Mouse (Mus musculus) CH12.LX (cell line): ENCODE measurements around the gene Rad23b. TPM values are rescaled to one million over a fixed set of nuclear protein-coding genes. Genes with fewer than 3 reads are reported as not detected.

ENCODE experiments used
- DNase-seq: peaks from one replicate; pipeline ENCODE4 v3.0.0-alpha.2; 2013; ENCODE audit errors: extremely low read depth
- H3K27ac ChIP-seq: 2 replicates; pipeline ENCODE4 v1.5.1; 2012; ENCODE audit warnings: low read depth, mild to moderate bottlenecking, control low read depth, moderate library complexity; ENCODE audit not compliant: insufficient read depth
- H3K27me3 ChIP-seq: replicated peaks from 2 replicates; pipeline ENCODE3; 2012; ENCODE audit warnings: inconsistent platforms
- H3K36me3 ChIP-seq, 2 experiments: replicated peaks in 1 of 2; 2 replicates each; pipeline versions ENCODE3 to v1.6.1; 2012; ENCODE audit warnings: inconsistent platforms in 1 of 2, low read length in 1 of 2, mild to moderate bottlenecking in 1 of 2, mixed read lengths in 1 of 2, moderate library complexity in 1 of 2; ENCODE audit not compliant: control insufficient read depth in 1 of 2, insufficient read depth in 1 of 2
- H3K4me1 ChIP-seq, 2 experiments: 2 replicates each; pipeline ENCODE4 v1.6.1; 2012; ENCODE audit warnings: inconsistent platforms in 1 of 2, moderate library complexity in 1 of 2; ENCODE audit not compliant: insufficient read depth in 2 of 2, control insufficient read depth in 1 of 2
- H3K4me2 ChIP-seq: 2 replicates; pipeline ENCODE4 v1.6.1; 2012; ENCODE audit warnings: low read depth, mild to moderate bottlenecking, control low read depth; ENCODE audit not compliant: poor library complexity, insufficient read depth, severe bottlenecking
- H3K4me3 ChIP-seq, 3 experiments: fragments of 150-350 bp in 1 of 3; sonication (generic) in 1 of 3; replicated peaks in 1 of 3; 2 replicates each; pipeline versions ENCODE3 to v1.5.1; 2011 to 2012; ENCODE audit warnings: low read depth in 2 of 3, low read length in 2 of 3, mild to moderate bottlenecking in 2 of 3, moderate library complexity in 2 of 3, control low read depth in 1 of 3, improper control_type of control experiment in 1 of 3, inconsistent platforms in 1 of 3, mixed read lengths in 1 of 3; ENCODE audit not compliant: poor library complexity in 1 of 3
- H3K79me2 ChIP-seq: replicated peaks from 2 replicates; pipeline ENCODE4 v1.6.1; 2012; ENCODE audit warnings: mild to moderate bottlenecking, moderate library complexity; ENCODE audit not compliant: control insufficient read depth, poor library complexity, insufficient read depth, severe bottlenecking; ENCODE audit errors: extremely low read depth
- H3K9ac ChIP-seq: 2 replicates; pipeline ENCODE4 v1.6.1; 2012; ENCODE audit warnings: low read depth, mild to moderate bottlenecking, control low read depth, moderate library complexity; ENCODE audit not compliant: insufficient read depth
- H3K9me3 ChIP-seq: replicated peaks from 2 replicates; pipeline ENCODE3; 2012; ENCODE audit warnings: low read length, inconsistent platforms, mixed read lengths
- BHLHE40 ChIP-seq: IDR thresholded peaks from 2 replicates; pipeline ENCODE4 v1.6.1; 2011; ENCODE audit warnings: mild to moderate bottlenecking, low read depth, low read length, improper control_type of control experiment
- CHD1 ChIP-seq: IDR thresholded peaks from 2 replicates; pipeline ENCODE4 v1.6.1; 2012; ENCODE audit warnings: low read depth, low read length, improper control_type of control experiment, inconsistent platforms
- CHD2 ChIP-seq: IDR thresholded peaks from 2 replicates; pipeline ENCODE4 v1.6.1; 2011; ENCODE audit warnings: low read length, improper control_type of control experiment
- CTCF ChIP-seq, 2 experiments: IDR thresholded peaks in 1 of 2; conservative IDR thresholded peaks in 1 of 2; 2 replicates each; pipeline ENCODE4 v1.5.1; 2011 to 2012; ENCODE audit warnings: low read depth in 2 of 2, low read length in 2 of 2, improper control_type of control experiment in 1 of 2, inconsistent platforms in 1 of 2, mild to moderate bottlenecking in 1 of 2, moderate library complexity in 1 of 2
- E2F4 ChIP-seq: IDR thresholded peaks from 2 replicates; pipeline ENCODE4 v1.6.1; 2011; ENCODE audit warnings: low read depth, low read length, improper control_type of control experiment; ENCODE audit not compliant: insufficient replicate concordance
- ELF1 ChIP-seq: IDR thresholded peaks from 2 replicates; pipeline ENCODE4 v1.6.1; 2014; ENCODE audit warnings: low read depth, mild to moderate bottlenecking, inconsistent platforms, low read length, improper control_type of control experiment
- EP300 ChIP-seq: IDR thresholded peaks from 2 replicates; pipeline ENCODE4 v1.6.1; 2011; ENCODE audit warnings: low read length, improper control_type of control experiment
- ETS1 ChIP-seq: conservative IDR thresholded peaks from 2 replicates; pipeline ENCODE4 v1.6.1; 2012; ENCODE audit warnings: low read depth, mild to moderate bottlenecking, inconsistent platforms, low read length, improper control_type of control experiment, moderate library complexity
- GABPA ChIP-seq: IDR thresholded peaks from 2 replicates; pipeline ENCODE4 v1.6.1; 2012; ENCODE audit warnings: low read depth, low read length, improper control_type of control experiment, inconsistent platforms; ENCODE audit not compliant: insufficient replicate concordance
- HCFC1 ChIP-seq: IDR thresholded peaks from 2 replicates; pipeline ENCODE4 v1.6.1; 2012; ENCODE audit warnings: low read depth, mild to moderate bottlenecking, inconsistent platforms, low read length, improper control_type of control experiment
- IRF4 ChIP-seq: IDR thresholded peaks from 2 replicates; pipeline ENCODE4 v1.6.1; 2014; ENCODE audit warnings: low read depth, mild to moderate bottlenecking, inconsistent platforms, low read length, improper control_type of control experiment
- JUN ChIP-seq: IDR thresholded peaks from 2 replicates; pipeline ENCODE4 v1.6.1; 2011; ENCODE audit warnings: low read depth, mild to moderate bottlenecking, low read length, improper control_type of control experiment, moderate library complexity; ENCODE audit not compliant: insufficient read depth
- JUND ChIP-seq: conservative IDR thresholded peaks from 2 replicates; pipeline ENCODE4 v1.6.1; 2011; ENCODE audit warnings: low read depth, low read length, improper control_type of control experiment
- KAT2A ChIP-seq: IDR thresholded peaks from 2 replicates; pipeline ENCODE4 v1.6.1; 2012; ENCODE audit warnings: low read length, improper control_type of control experiment, inconsistent platforms; ENCODE audit not compliant: insufficient replicate concordance
- MAFK ChIP-seq: IDR thresholded peaks from 2 replicates; pipeline ENCODE4 v1.6.1; 2011; ENCODE audit warnings: low read length, improper control_type of control experiment; ENCODE audit not compliant: insufficient replicate concordance
- MAX ChIP-seq: IDR thresholded peaks from 2 replicates; pipeline ENCODE4 v1.6.1; 2011; ENCODE audit warnings: low read length, improper control_type of control experiment
- MAZ ChIP-seq: IDR thresholded peaks from 2 replicates; pipeline ENCODE4 v1.6.1; 2012; ENCODE audit warnings: low read depth, mild to moderate bottlenecking, inconsistent platforms, low read length, improper control_type of control experiment, moderate library complexity
- MEF2A ChIP-seq: IDR thresholded peaks from 2 replicates; pipeline ENCODE4 v1.6.1; 2014; ENCODE audit warnings: low read depth, mild to moderate bottlenecking, inconsistent platforms, low read length, improper control_type of control experiment, borderline replicate concordance
- MXI1 ChIP-seq: IDR thresholded peaks from 2 replicates; pipeline ENCODE4 v1.6.1; 2011; ENCODE audit warnings: mild to moderate bottlenecking, low read depth, low read length, improper control_type of control experiment
- MYC ChIP-seq: IDR thresholded peaks from 2 replicates; pipeline ENCODE4 v1.6.1; 2011; ENCODE audit warnings: low read depth, mild to moderate bottlenecking, improper control_type of control experiment, low read length
- NELFE ChIP-seq: IDR thresholded peaks from 2 replicates; pipeline ENCODE4 v1.6.1; 2011; ENCODE audit warnings: low read depth, low read length, improper control_type of control experiment
- NRF1 ChIP-seq: IDR thresholded peaks from 2 replicates; pipeline ENCODE4 v1.6.1; 2014; ENCODE audit warnings: low read depth, mild to moderate bottlenecking, inconsistent platforms, low read length, improper control_type of control experiment, moderate library complexity
- PAX5 ChIP-seq: IDR thresholded peaks from 2 replicates; pipeline ENCODE4 v1.6.1; 2012; ENCODE audit warnings: low read length, inconsistent platforms, mixed read lengths
- POLR2A ChIP-seq: IDR thresholded peaks from 2 replicates; pipeline ENCODE4 v1.6.1; 2011; ENCODE audit warnings: low read depth, mild to moderate bottlenecking, improper control_type of control experiment, low read length
- POLR2AphosphoS2 ChIP-seq: IDR thresholded peaks from 2 replicates; pipeline ENCODE4 v1.6.1; 2011; ENCODE audit warnings: low read depth, low read length, improper control_type of control experiment
- RAD21 ChIP-seq: IDR thresholded peaks from 2 replicates; pipeline ENCODE4 v1.6.1; 2011; ENCODE audit warnings: low read depth, mild to moderate bottlenecking, low read length, improper control_type of control experiment, moderate library complexity
- RCOR1 ChIP-seq: conservative IDR thresholded peaks from 2 replicates; pipeline ENCODE4 v1.6.1; 2012; ENCODE audit warnings: low read depth, mild to moderate bottlenecking, inconsistent platforms, low read length, improper control_type of control experiment
- SIN3A ChIP-seq: IDR thresholded peaks from 2 replicates; pipeline ENCODE4 v1.6.1; 2012; ENCODE audit warnings: low read length, improper control_type of control experiment, inconsistent platforms
- SMC3 ChIP-seq: IDR thresholded peaks from 2 replicates; pipeline ENCODE4 v1.6.1; 2011; ENCODE audit warnings: low read depth, low read length, improper control_type of control experiment
- TBP ChIP-seq: conservative IDR thresholded peaks from 2 replicates; pipeline ENCODE4 v1.6.1; 2011; ENCODE audit warnings: low read depth, low read length, improper control_type of control experiment
- TCF12 ChIP-seq: IDR thresholded peaks from 2 replicates; pipeline ENCODE4 v1.6.1; 2014; ENCODE audit warnings: low read depth, mild to moderate bottlenecking, inconsistent platforms, low read length, improper control_type of control experiment
- UBTF ChIP-seq: IDR thresholded peaks from 2 replicates; pipeline ENCODE4 v1.6.1; 2012; ENCODE audit warnings: low read depth, mild to moderate bottlenecking, inconsistent platforms, low read length, improper control_type of control experiment, moderate library complexity
- USF1 ChIP-seq: IDR thresholded peaks from 2 replicates; pipeline ENCODE4 v1.6.1; 2014; ENCODE audit warnings: low read depth, mild to moderate bottlenecking, inconsistent platforms, low read length, improper control_type of control experiment
- USF2 ChIP-seq: conservative IDR thresholded peaks from 2 replicates; pipeline ENCODE4 v1.6.1; 2011; ENCODE audit warnings: low read depth, low read length, improper control_type of control experiment
- ZC3H11A ChIP-seq: IDR thresholded peaks from 2 replicates; pipeline ENCODE4 v1.6.1; 2012; ENCODE audit warnings: low read depth, mild to moderate bottlenecking, inconsistent platforms, low read length, improper control_type of control experiment
- ZKSCAN1 ChIP-seq: IDR thresholded peaks from 2 replicates; pipeline ENCODE4 v1.6.1; 2012; ENCODE audit warnings: low read depth, inconsistent platforms, low read length, improper control_type of control experiment, borderline replicate concordance
- ZMIZ1 ChIP-seq: IDR thresholded peaks from 2 replicates; pipeline ENCODE4 v1.6.1; 2012; ENCODE audit warnings: low read depth, mild to moderate bottlenecking, inconsistent platforms, low read length, improper control_type of control experiment
- ZNF384 ChIP-seq: IDR thresholded peaks from 2 replicates; pipeline ENCODE4 v1.6.1; 2012; ENCODE audit warnings: low read depth, low read length, improper control_type of control experiment, inconsistent platforms
- dilution Hi-C: fragments of 300-500 bp; cut with MboI; formaldehyde crosslinking; loops from 2 replicates; pipeline ENCODE4 v1.14.3; 2020; ENCODE audit warnings: low sequenced_read_pairs; ENCODE audit not compliant: extremely low pct_unique_long_range_greater_than_20kb, extremely low pct_ligation_motif_present
- in situ Hi-C: fragments of 300-500 bp; cut with MboI; formaldehyde crosslinking; loops from 3 replicates; pipeline ENCODE4 v1.14.3; 2019; ENCODE audit warnings: low sequenced_read_pairs, low pct_ligation_motif_present, low pct_unique_long_range_greater_than_20kb, mixed read lengths
- polyA plus RNA-seq: library from polyadenylated mRNA; unstranded; fragments of >175 nt; gene quantifications from 2 replicates; pipeline ENCODE4 v1.2.1, GENCODE M21; 2012; ENCODE audit warnings: low read depth; ENCODE audit not compliant: insufficient read length
- total RNA-seq, 2 experiments: library from RNA; depleted of rRNA; stranded (reverse); fragments of 300-350 nt in 1 of 2; fragments of >200 nt in 1 of 2; gene quantifications; 2 replicates each; pipeline ENCODE4 v1.2.3; 2012 to 2014

Gene Rad23b
- total and polyA plus RNA-seq, 3 experiments, result 190 to 436 (median 350) TPM

DNA sequence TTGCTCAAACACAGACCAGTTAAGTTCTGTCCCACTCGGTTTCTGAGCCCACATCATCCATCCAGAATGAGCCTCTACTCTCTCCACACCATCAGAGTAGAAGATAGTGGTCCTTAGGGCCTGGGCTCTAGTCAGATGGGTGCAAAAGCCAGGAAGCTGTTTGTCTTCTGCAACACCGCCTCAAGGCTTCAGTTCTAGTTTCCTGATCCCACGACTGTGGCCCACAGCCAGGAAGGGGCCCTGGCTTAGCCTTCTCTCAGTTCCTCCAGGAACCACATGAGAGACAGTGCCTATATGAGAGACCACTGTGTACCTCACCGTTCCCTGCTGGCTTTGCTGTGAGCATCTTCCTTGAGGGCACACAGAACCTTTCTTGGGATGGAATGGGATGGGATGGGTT is 22.3 kb upstream of the Rad23b start:
- H3K9me3 ChIP-seq, result no peaks in the 10 kb centered on the region
- H3K4me3 ChIP-seq, result no peak overlapping the region
- peak; percentile 54 for DNase-seq
- TF ChIP-seq ELF1, result peak; percentile 52; the same call in 1 of the 2 replicates
- TF ChIP-seq EP300, result peak; percentile 82
- TF ChIP-seq NELFE, result peak; percentile 29; the same call in 1 of the 2 replicates
- no peak for TF ChIP-seq BHLHE40
- no peak for TF ChIP-seq ZMIZ1
- TF ChIP-seq JUND, result no peak
- TF ChIP-seq CHD2, result no peak
- no peak for TF ChIP-seq PAX5
- 0 out of 2 replicates have a peak, but pooled peaks have one; percentile 16 for TF ChIP-seq SIN3A
- peak; percentile 80 for TF ChIP-seq IRF4
- no peak for TF ChIP-seq KAT2A
- TF ChIP-seq SMC3, result no peak
- no peak for TF ChIP-seq MAZ
- TF ChIP-seq MEF2A, result 0 out of 2 replicates have a peak, but pooled peaks have one; percentile 32
- peak; percentile 41; the same call in 1 of the 2 replicates for TF ChIP-seq TCF12
- no peak for TF ChIP-seq NRF1
- no peak for TF ChIP-seq USF1
- 0 out of 2 replicates have a peak, but pooled peaks have one; percentile 26 for TF ChIP-seq ETS1
- TF ChIP-seq ZKSCAN1, result no peak
- no peak for TF ChIP-seq RAD21
- TF ChIP-seq JUN, result no peak
- TF ChIP-seq ZNF384, result no peak
- TF ChIP-seq MYC, result no peak
- TF ChIP-seq HCFC1, result no peak
- TF ChIP-seq USF2, result no peak
- TF ChIP-seq MXI1, result no peak
- TF ChIP-seq RCOR1, result no peak
- no peak for TF ChIP-seq E2F4
- no peak; the same call in 1 of the 2 replicates for TF ChIP-seq CHD1
- peak; percentile 26; the same call in 1 of the 2 replicates for TF ChIP-seq POLR2A
- no peak for TF ChIP-seq POLR2AphosphoS2
- no peak; the same call in 1 of the 2 replicates for TF ChIP-seq UBTF
- TF ChIP-seq CTCF (conservative IDR thresholded peaks at IDR 0.05 in 1 of 2, IDR thresholded peaks at IDR 0.05 in 1 of 2; ENCODE audit: low read depth in 2 of 2, low read length in 2 of 2), result no peak
- TF ChIP-seq ZC3H11A, result no peak
- no peak for TF ChIP-seq MAFK
- peak; percentile 48; the same call in 1 of the 2 replicates for TF ChIP-seq TBP
- no peak for TF ChIP-seq GABPA
- TF ChIP-seq MAX, result no peak
- no peaks in the 10 kb centered on the region for H3K79me2 ChIP-seq
- dilution Hi-C loops, result no loop called here
- H3K27me3 ChIP-seq, result no peaks in the 10 kb centered on the region
- peaks cover 6 to 42% of the 10 kb centered on the region in 2 experiments for H3K4me1 ChIP-seq
- 0 out of 2 replicates have a peak overlapping the region, but pooled peaks have one; percentile 31 for H3K9ac ChIP-seq
- in situ Hi-C loops, result no loop called here
- H3K4me2 ChIP-seq, result peak overlapping the region; percentile 88
- peak overlapping the region; percentile 38; the same call in 1 of the 2 replicates for H3K27ac ChIP-seq
- no peaks in the 10 kb centered on the region for H3K36me3 ChIP-seq
